In genomic region chr3:98780921-98781320, GRCm38 (mm10) we compare ENCODE assay signal across 23 mouse cellular contexts. TPM values are rescaled to one million over a fixed set of nuclear protein-coding genes. Genes with fewer than 3 reads are reported as not detected.
DNase-seq lines count a peak whose midpoint lies in the region; ATAC-seq and TF ChIP-seq lines count a peak whose summit lies in the region.
"Had no signal": no experiment of that assay in that cellular context is flagged by ENCODE, and none has a peak within 500 bp of the region (broad histone marks: within the 10 kb centered on the region; RNA-seq: fewer than 3 reads in every experiment).

No protein-coding gene starts in this region.

- no peak for TF ChIP-seq EP300 in liver, postnatal 0 days (IDR thresholded peaks at IDR 0.05; ENCODE audit: low read depth)

- no peak for TF ChIP-seq CTCF in liver, adult 2 months (IDR thresholded peaks at IDR 0.05; ENCODE audit: low read depth, low read length)
- TF ChIP-seq CTCF in liver, postnatal 0 days (IDR thresholded peaks at IDR 0.05; ENCODE audit: low read depth): no peak

- ATAC-seq in liver, postnatal 0 days: no peak
- ATAC-seq: activated CD4-positive, CD25-positive, alpha-beta regulatory T cell, adult 4 months; CD4-positive, CD25-positive, alpha-beta regulatory T cell, adult 4 months; Patski had no signal

- H3K4me2 ChIP-seq in liver, postnatal 0 days (ENCODE audit: low read depth, low read length): no peak overlapping the region

- H3K4me3 ChIP-seq in liver, adult 2 months (ENCODE audit: insufficient read depth, low read depth, low read length): no peak overlapping the region
- no peak overlapping the region for H3K4me3 ChIP-seq in liver, postnatal 0 days (ENCODE audit: low read depth, low read length)

- peak; percentile 95 for DNase-seq in liver, adult 2 months (ENCODE audit: extremely low read depth, low read depth, low spot score)
- DNase-seq in liver, postnatal 0 days: no peak
- DNase-seq: adrenal gland, adult 2 months; adrenal gland, adult 8-10 months; adrenal gland, postnatal 10 days; adrenal gland, postnatal 14 days; adrenal gland, postnatal 25 days; adrenal gland, postnatal 36 days; B cell, adult 2 months; cerebellum, adult 11 months; cerebellum, adult 11-12 months; cerebellum, adult 18-20 months; cerebellum, adult 2 months had no signal

- H3K9ac ChIP-seq in liver, adult 2 months (ENCODE audit: low read depth, low read length): no peak overlapping the region
- H3K9ac ChIP-seq in liver, postnatal 0 days (replicated peaks): no peak overlapping the region

- H3K4me1 ChIP-seq in liver, adult 2 months (ENCODE audit: control insufficient read depth, insufficient read depth, low read length): peaks cover 9% of the 10 kb centered on the region
- peaks cover 2% of the 10 kb centered on the region; the same call in 1 of the 2 replicates for H3K4me1 ChIP-seq in liver, postnatal 0 days (ENCODE audit: insufficient read depth)

- no peaks in the 10 kb centered on the region for H3K9me3 ChIP-seq in liver, postnatal 0 days (ENCODE audit: low read length)

- no peaks in the 10 kb centered on the region for H3K36me3 ChIP-seq in liver, adult 2 months (ENCODE audit: control insufficient read depth, insufficient read depth, low read length)
- no peaks in the 10 kb centered on the region for H3K36me3 ChIP-seq in liver, postnatal 0 days (replicated peaks; ENCODE audit: insufficient read depth, low read length)
- H3K36me3 ChIP-seq: G1E had no signal

- TF ChIP-seq POLR2A in liver, adult 2 months (IDR thresholded peaks at IDR 0.05; ENCODE audit: extremely low read depth, insufficient read depth, low read length): no peak

- no peak overlapping the region for H3K27ac ChIP-seq in liver, adult 2 months (replicated peaks; ENCODE audit: insufficient read depth, low read depth, low read length)
- H3K27ac ChIP-seq in liver, postnatal 0 days (ENCODE audit: low read depth): no peak overlapping the region

- no peaks in the 10 kb centered on the region for H3K27me3 ChIP-seq in liver, adult 2 months (ENCODE audit: control insufficient read depth, insufficient read depth, low read length)
- H3K27me3 ChIP-seq in liver, postnatal 0 days (ENCODE audit: insufficient read depth, low read length): no peaks in the 10 kb centered on the region
- H3K27me3 ChIP-seq: CH12.LX, Patski had no signal

- no peaks in the 10 kb centered on the region for H3K79me2 ChIP-seq in liver, adult 2 months (ENCODE audit: control insufficient read depth, insufficient read depth, low read length)

RNA-seq across cellular contexts. Expression of gene Hsd3b3, which starts 18.0 kb away (rescaled TPM):
- total RNA-seq in liver, adult 2 months (2014; rRNA removed): 263 and 290 TPM in 2 replicates
- 213 and 241 TPM in 2 replicates for polyA plus RNA-seq in liver, adult 2 months (2012; rRNA removed)
- polyA plus RNA-seq in liver, postnatal 0 days (2015; fragmentation: Nextera tagmentation; extraction: Ambion mirVana): 83.5 and 99.1 TPM in 2 replicates
- total RNA-seq: adrenal gland, adult 18-20 months; adrenal gland, adult 8-10 months; adrenal gland, postnatal 25 days; adrenal gland, postnatal 36 days; CH12.LX; ES-E14; MEL had no signal
- polyA plus RNA-seq: brain, embryonic 14.5 days; C2C12; cerebellum, adult 2 months; G1E had no signal

RNA-seq across cellular contexts. Expression of gene Hsd3b6, which starts 33.3 kb away (rescaled TPM):
- total RNA-seq in liver, adult 2 months (2014; rRNA removed): 0.07 TPM in 1 of 2 replicates, not detected in the other
- polyA plus RNA-seq in liver, adult 2 months (2012; rRNA removed): not detected in 2 replicates
- polyA plus RNA-seq in liver, postnatal 0 days (2015; fragmentation: Nextera tagmentation; extraction: Ambion mirVana): 0.81 and 1.5 TPM in 2 replicates
- total RNA-seq: CH12.LX, ES-E14, MEL had no signal
- polyA plus RNA-seq: activated CD4-positive, CD25-positive, alpha-beta regulatory T cell, adult 4 months; C2C12; CD4-positive, CD25-positive, alpha-beta regulatory T cell, adult 4 months; cerebellum, adult 2 months; G1E had no signal

RNA-seq across cellular contexts. Expression of gene Hsd3b2, which starts 56.6 kb away (rescaled TPM):
- total RNA-seq in liver, adult 2 months (2014; rRNA removed): 23.0 and 23.2 TPM in 2 replicates
- polyA plus RNA-seq in liver, adult 2 months (2012; rRNA removed): 14.4 and 15.5 TPM in 2 replicates
- polyA plus RNA-seq in liver, postnatal 0 days (2015; fragmentation: Nextera tagmentation; extraction: Ambion mirVana): 2.0 and 2.1 TPM in 2 replicates
- total RNA-seq: adrenal gland, adult 18-20 months; CH12.LX; MEL had no signal
- polyA plus RNA-seq: activated CD4-positive, CD25-positive, alpha-beta regulatory T cell, adult 4 months; adrenal gland, adult 2 months; CD4-positive, CD25-positive, alpha-beta regulatory T cell, adult 4 months; G1E had no signal
